Mouse (Mus musculus) layer of hippocampus, adult 2 months (tissue): ENCODE results near the gene Faim. TPM values are rescaled to one million over a fixed set of nuclear protein-coding genes. Genes with fewer than 3 reads are reported as not detected.
A peak's percentile ranks its signal among the peaks of the same experiment; 100 is the strongest.

Experiments used
- DNase-seq, 2 experiments: peaks; one replicate each; pipeline ENCODE4 v3.0.0; 2022; ENCODE audit warnings: low spot score in 2 of 2
- H3K27ac ChIP-seq: fragments of 200-600 bp; 2 replicates; pipeline ENCODE4 v1.8.1; 2022
- H3K4me3 ChIP-seq: fragments of 200-600 bp; 2 replicates; pipeline ENCODE4 v1.8.1; 2022; ENCODE audit warnings: mild to moderate bottlenecking
- CTCF ChIP-seq: fragments of 200-600 bp; conservative IDR thresholded peaks from 2 replicates; pipeline ENCODE4 v1.8.1; 2022; ENCODE audit warnings: antibody characterized with exemption, mild to moderate bottlenecking, moderate library complexity
- total RNA-seq, 2 experiments: library from RNA; stranded (reverse); gene quantifications; 2 replicates each; pipeline ENCODE4 v1.2.3; 2021

Faim gene
- total RNA-seq, 2 experiments from 2014 or later: 60.0 to 61.1 TPM

GRCm38 (mm10) chr9:98958628-98959027 lies 27.5 kb upstream of the Faim start:
- H3K4me3 ChIP-seq: no peak overlapping the region
- no peak for DNase-seq
- no peak overlapping the region for H3K27ac ChIP-seq
- TF ChIP-seq CTCF: no peak

GRCm38 (mm10) chr9:98959851-98960250 lies 26.3 kb upstream of the Faim start:
- Histone ChIP-seq H3K4me3 (no peak overlapping the region), H3K27ac (no peak overlapping the region)
- TF ChIP-seq CTCF: no peak
- no peak for DNase-seq

DNA sequence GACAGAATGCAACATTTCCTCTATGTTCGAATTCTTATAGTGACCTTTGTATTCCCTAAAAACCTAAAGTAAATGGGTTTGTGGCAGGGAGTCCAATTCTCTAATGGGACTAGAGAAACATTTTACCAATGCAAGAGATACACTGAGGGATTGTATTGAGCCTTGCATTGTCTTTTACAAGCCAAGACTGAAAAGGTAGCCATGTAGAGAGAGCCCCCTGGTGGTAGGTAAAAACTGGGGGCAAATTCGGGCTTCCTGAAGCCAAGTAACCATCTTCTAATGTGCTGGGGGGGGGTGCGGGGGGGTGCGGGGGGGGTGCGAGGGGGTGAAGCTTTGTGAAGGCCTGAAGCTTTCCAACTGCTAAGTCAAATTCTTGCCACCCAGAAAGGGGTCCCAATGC lies 25.8 kb upstream of the Faim start:
- H3K4me3 ChIP-seq: no peak overlapping the region
- TF ChIP-seq CTCF: peak; percentile 57
- no peak for DNase-seq

DNA sequence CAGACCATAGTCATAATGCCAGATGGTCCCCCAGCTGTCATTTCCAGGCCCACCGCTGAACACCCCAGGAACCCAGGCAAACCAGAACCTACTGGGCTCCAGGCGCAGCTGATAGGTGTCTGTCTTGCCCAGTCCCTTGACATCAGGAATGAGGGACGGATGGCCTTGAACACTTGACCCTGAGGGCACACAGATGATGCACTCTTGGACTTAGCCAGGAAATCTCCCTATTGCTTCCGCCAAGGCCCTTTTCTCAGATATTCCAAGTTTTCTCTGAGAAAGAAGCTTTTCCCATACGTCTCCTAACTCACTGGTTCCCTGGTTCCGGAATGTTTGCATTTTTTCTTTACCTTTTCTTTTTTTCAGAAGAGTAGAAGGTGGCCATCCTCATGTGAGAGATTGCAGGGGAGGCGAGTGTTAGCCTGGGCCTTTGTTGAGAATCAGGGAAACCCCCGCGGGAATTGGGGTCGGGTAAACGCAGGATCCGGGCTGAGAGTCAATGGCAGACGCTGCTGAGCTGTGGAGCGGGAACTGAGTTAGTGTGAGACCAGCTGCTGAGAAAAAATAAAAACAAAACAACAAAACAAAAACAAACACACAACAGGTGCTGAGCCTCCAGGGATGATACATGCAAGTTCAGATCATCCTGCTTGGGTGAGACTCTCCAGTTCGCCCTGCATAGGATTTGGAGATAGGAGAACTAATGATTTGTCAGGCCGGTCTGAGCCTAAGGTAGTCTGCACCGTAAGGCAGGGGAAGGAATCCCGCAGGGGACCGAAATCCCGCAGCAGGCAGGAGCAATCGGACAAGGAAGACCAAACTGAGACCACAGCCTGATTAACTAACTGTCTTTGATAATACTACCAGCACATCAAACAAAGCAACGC lies 24.3 kb upstream of the Faim start:
- no peak for DNase-seq
- Histone ChIP-seq H3K27ac (no peak overlapping the region), H3K4me3 (no peak overlapping the region)
- no peak for TF ChIP-seq CTCF

More for the DNA sequence above, 25.8 kb upstream of the Faim start:
- no peak overlapping the region for H3K27ac ChIP-seq

- no peak for TF ChIP-seq CTCF
- no peak for DNase-seq
- Histone ChIP-seq H3K4me3 (no peak overlapping the region), H3K27ac (no peak overlapping the region)
Measured at GRCm38 (mm10) chr9:98962478-98963142, 23.6 kb upstream of the Faim start.

GRCm38 (mm10) chr9:98963661-98964060 lies 22.5 kb upstream of the Faim start:
- Histone ChIP-seq H3K4me3 (no peak overlapping the region), H3K27ac (no peak overlapping the region)
- no peak for TF ChIP-seq CTCF
- DNase-seq: no peak

- no peak for DNase-seq
- Histone ChIP-seq H3K27ac (no peak overlapping the region), H3K4me3 (no peak overlapping the region)
- peak; percentile 74 for TF ChIP-seq CTCF
Measured at GRCm38 (mm10) chr9:98965084-98965483, 21.1 kb upstream of the Faim start.

DNA sequence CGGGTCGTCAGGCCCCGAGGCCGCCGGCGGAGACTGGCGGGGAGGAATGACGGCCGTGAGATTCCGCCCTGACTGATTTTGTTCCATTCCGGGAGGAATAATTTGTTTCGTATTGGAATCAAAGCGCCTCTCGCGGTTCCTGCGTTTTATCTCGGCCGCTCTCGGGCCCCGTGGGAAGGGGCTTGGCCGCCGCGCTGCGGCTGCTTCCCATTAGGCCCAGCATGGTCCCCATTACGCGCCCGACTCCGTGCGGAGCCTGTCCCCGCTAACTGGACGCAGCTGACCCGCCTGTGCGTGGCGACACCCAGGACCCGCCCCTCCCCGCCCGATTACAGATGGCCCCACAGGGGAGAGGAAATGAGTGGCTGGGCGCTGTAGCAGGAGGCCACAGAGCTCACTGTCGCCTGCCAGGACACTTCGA lies 13.1 kb upstream of the Faim start:
- no peak for DNase-seq

GRCm38 (mm10) chr9:98973561-98973960 lies 12.6 kb upstream of the Faim start:
- Histone ChIP-seq H3K4me3 (peak overlapping the region; percentile 43; the same call in 1 of the 2 replicates), H3K27ac (no peak overlapping the region)
- TF ChIP-seq CTCF: no peak
- DNase-seq: no peak

More for the DNA sequence above, 13.1 kb upstream of the Faim start:
- TF ChIP-seq CTCF: no peak
- H3K27ac ChIP-seq: no peak overlapping the region
- H3K4me3 ChIP-seq: peak overlapping the region; percentile 43

DNA sequence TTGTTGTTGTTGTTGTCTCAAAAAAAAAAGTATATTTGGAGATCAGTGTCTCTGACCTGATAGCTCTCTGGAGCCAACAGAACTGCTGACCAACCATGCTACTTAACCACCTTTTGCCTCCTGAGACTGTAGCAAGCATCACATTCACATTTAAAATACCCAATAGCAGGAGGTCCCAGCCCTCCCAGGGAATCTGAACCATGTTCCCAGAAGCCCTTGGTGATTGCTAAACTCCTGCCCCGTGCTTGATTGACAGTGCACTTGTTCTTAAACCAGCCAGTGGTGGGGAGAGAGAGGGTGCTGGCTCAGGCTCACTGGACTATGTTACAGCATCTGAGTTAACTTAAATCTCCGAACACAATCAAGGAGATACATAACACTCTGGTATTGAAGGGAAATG lies 11.3 kb upstream of the Faim start:
- no peak for TF ChIP-seq CTCF
- DNase-seq: no peak
- H3K4me3 ChIP-seq: no peak overlapping the region
- H3K27ac ChIP-seq: no peak overlapping the region

- Histone ChIP-seq H3K4me3 (no peak overlapping the region), H3K27ac (no peak overlapping the region)
- no peak for DNase-seq
- TF ChIP-seq CTCF: no peak
Measured at GRCm38 (mm10) chr9:98976081-98976480, 10.1 kb upstream of the Faim start.

GRCm38 (mm10) chr9:98976520-98976919 lies 9.7 kb upstream of the Faim start:
- no peak overlapping the region for H3K4me3 ChIP-seq
- TF ChIP-seq CTCF: peak; percentile 67
- no peak overlapping the region for H3K27ac ChIP-seq
- no peak for DNase-seq
